Mouse (Mus musculus) bone marrow, adult 2 months (tissue): ENCODE results near the gene Tmem147. TPM values are rescaled to one million over a fixed set of nuclear protein-coding genes. Genes with fewer than 3 reads are reported as not detected.
A peak's percentile ranks its signal among the peaks of the same experiment; 100 is the strongest.
"Not testable (repeated sequence)": the region's sequence is repeated elsewhere in the genome, so short reads cannot be mapped to it uniquely, and the experiment has no call there.

Experiments used
- H3K27ac ChIP-seq: fragments of 200-500 bp; 2 replicates; pipeline ENCODE4 v1.5.1; 2012; ENCODE audit warnings: low read depth, mild to moderate bottlenecking, control low read depth, inconsistent platforms, low read length; ENCODE audit not compliant: control insufficient read depth, poor library complexity, insufficient read depth
- H3K4me1 ChIP-seq: fragments of 200-500 bp; 2 replicates; pipeline ENCODE4 v1.6.1; 2011; ENCODE audit warnings: low read length; ENCODE audit not compliant: control insufficient read depth, insufficient read depth
- H3K4me3 ChIP-seq: fragments of 200-500 bp; replicated peaks from 2 replicates; pipeline ENCODE3; 2011; ENCODE audit warnings: mild to moderate bottlenecking, low read depth, low read length, control low read depth; ENCODE audit not compliant: control insufficient read depth
- CTCF ChIP-seq: fragments of 200-500 bp; IDR thresholded peaks from 2 replicates; pipeline ENCODE4 v1.5.1; 2011; ENCODE audit warnings: low read length, control low read depth; ENCODE audit not compliant: control insufficient read depth, insufficient read depth
- POLR2A ChIP-seq: fragments of 200-500 bp; IDR thresholded peaks from 2 replicates; pipeline ENCODE4 v1.6.1; 2011; ENCODE audit warnings: low read depth, mild to moderate bottlenecking, control low read depth, low read length, borderline replicate concordance; ENCODE audit not compliant: control insufficient read depth
- WGBS: fragments of 180-500 bp; shearing (Covaris S2); methylation state at CpG from one replicate; pipeline ENCODE4 v1.1.7; 2018; 5-methylcytosine and 5-hydroxymethylcytosine counted together
- polyA plus RNA-seq: library from polyadenylated mRNA; stranded (reverse); fragments of >200 nt; gene quantifications from 2 replicates; pipeline ENCODE4 v1.2.4, GENCODE M21; 2011; ENCODE audit warnings: low replicate concordance; ENCODE audit not compliant: missing spikeins, insufficient read depth, insufficient read length

Tmem147 gene
- polyA plus RNA-seq, 1 experiment = 95.6 TPM

DNA sequence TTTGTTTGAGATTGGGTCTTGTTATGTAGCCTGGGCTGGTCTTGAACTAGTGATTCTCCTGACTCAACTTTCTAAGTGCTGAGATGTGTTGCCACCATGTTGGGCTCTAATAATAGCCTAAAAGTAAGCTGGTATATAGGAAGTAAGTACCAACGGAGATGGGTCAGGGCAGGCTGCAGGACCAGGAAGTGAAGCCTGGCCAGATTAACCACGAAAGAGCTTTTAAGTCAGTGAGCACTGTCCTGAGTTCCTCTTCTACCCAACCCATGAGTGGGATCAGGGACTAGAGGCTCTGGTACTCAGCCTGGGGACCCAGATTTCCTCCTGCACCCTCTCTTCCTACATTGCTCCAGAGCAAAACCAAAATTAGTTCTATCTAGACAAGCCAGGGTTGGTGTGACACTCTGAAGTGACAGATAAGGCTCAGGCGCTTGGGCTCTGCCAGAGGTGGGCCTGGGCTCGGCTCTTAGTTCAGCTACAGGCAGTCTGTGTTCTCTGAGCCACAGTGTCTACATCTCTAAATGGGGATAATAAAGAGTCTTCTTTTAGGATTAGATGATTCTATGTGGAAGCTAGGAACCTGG lies 32.5 kb upstream of the Tmem147 start:
- Histone ChIP-seq H3K27ac (no peak overlapping the region), H3K4me3 (no peak overlapping the region), H3K4me1 (no peaks in the 10 kb centered on the region; the same call in 1 of the 2 replicates)
- TF ChIP-seq POLR2A (no peak), CTCF (no peak)
- 5% methylated on average over 4 of the region's 4 CpGs for WGBS

DNA sequence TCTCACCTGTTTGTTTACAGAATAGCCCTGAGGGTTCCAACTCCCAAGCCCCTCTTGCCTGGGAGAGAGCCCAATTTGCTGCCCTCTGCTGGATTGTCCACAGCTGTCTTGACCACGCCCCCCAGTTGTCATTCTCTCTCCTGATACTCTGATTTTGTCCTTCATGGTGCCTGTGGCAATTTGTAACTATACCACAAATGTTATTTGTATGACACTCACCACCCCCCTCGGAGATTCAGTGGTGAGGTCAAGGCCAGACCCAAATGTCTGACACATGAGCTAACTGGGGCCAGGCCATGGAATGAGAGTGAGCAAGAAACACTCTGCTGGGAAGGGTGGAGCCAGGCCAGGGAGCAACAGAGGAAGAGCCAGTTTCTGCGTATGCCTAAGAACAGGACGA lies 29.5 kb upstream of the Tmem147 start:
- WGBS = 63% methylated on average over 4 of the region's 4 CpGs
- no peak overlapping the region for H3K4me3 ChIP-seq
- no peaks in the 10 kb centered on the region; the same call in 1 of the 2 replicates for H3K4me1 ChIP-seq
- TF ChIP-seq CTCF = peak; percentile 41; the same call in 1 of the 2 replicates
- TF ChIP-seq POLR2A = no peak
- no peak overlapping the region for H3K27ac ChIP-seq

DNA sequence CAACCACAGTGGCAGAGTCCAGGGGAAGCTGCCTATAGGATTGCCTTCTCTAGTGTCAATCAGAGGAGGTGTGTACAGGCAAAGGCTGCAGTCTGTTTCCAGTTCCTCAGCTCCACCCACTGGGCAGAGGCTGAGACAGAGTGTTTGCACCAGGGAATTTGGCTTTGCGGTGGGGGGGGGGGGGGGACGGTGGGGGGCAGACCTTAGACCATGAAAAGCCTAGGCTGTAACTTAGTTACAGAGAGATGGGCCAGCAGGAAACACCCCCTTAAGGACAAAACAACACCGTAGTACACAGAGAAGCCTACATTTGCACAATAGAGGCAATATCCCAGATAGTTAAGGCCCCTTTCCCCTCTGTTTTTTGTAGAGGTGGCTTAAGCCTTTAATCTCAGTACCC lies 27.7 kb upstream of the Tmem147 start:
- WGBS = 76% methylated on average over 3 of the region's 3 CpGs
- no peak overlapping the region for H3K27ac ChIP-seq

DNA sequence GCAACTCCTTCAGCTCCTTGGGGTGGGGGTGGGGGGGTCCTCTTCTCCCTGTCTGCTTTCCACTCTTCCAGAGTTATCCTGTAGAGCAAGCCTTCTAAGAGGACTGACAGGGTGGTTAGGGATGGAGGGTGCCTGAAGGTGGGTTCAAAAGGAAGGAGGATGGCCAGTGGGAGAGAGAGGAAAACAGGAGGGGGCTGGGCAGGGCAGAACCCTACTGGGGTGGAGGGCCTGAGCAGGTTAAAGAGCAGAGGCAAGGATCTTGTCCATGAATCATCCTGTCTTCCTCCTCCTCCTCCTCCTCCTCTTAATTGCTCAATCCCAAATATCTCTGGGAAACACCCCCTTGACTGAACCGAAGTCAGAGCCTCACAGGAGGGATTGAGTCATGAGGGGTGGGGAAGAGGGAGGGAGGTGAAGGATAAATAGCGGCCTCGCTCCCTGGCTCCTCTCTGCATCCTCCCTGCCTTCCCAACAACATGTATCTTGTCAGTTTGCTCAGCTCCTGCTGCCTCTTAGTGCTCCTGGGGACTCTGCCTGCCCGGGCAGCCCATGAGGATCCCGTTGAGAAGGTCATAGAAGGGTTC lies 21.8 kb upstream of the Tmem147 start, which contains the start of gene Sbsn:
TSS of gene Sbsn (plus strand) at position 386 of the 584 bp plus-strand sequence.
- Histone ChIP-seq H3K4me3 (no peak within 1 kb of the TSS), H3K4me1 (no peaks in the 10 kb centered on the region), H3K27ac (no peak within 1 kb of the TSS)
- TF ChIP-seq POLR2A = no peak
- TF ChIP-seq CTCF = no peak
- WGBS = 78% methylated on average over 5 of the region's 5 CpGs

More for the DNA sequence above, 27.7 kb upstream of the Tmem147 start:
- no peak overlapping the region for H3K4me3 ChIP-seq
- TF ChIP-seq CTCF (no peak), POLR2A (no peak)
- H3K4me1 ChIP-seq = no peaks in the 10 kb centered on the region; the same call in 1 of the 2 replicates

GRCm38 (mm10) chr7:30749824-30750606 lies 20.7 kb upstream of the Tmem147 start:
- WGBS = 83% methylated on average over 13 of the region's 13 CpGs
- Histone ChIP-seq H3K4me1 (no peaks in the 10 kb centered on the region), H3K4me3 (no peak overlapping the region), H3K27ac (no peak overlapping the region)
- TF ChIP-seq CTCF = no peak
- no peak for TF ChIP-seq POLR2A

- TF ChIP-seq POLR2A (no peak), CTCF (0 out of 2 replicates have a peak, but pooled peaks have one; percentile 21)
- Histone ChIP-seq H3K4me3 (no peak overlapping the region), H3K27ac (no peak overlapping the region), H3K4me1 (no peaks in the 10 kb centered on the region; the same call in 1 of the 2 replicates)
- WGBS = 88% methylated on average over 7 of the region's 7 CpGs
Measured at GRCm38 (mm10) chr7:30747525-30748204, 18.3 kb upstream of the Tmem147 start.

DNA sequence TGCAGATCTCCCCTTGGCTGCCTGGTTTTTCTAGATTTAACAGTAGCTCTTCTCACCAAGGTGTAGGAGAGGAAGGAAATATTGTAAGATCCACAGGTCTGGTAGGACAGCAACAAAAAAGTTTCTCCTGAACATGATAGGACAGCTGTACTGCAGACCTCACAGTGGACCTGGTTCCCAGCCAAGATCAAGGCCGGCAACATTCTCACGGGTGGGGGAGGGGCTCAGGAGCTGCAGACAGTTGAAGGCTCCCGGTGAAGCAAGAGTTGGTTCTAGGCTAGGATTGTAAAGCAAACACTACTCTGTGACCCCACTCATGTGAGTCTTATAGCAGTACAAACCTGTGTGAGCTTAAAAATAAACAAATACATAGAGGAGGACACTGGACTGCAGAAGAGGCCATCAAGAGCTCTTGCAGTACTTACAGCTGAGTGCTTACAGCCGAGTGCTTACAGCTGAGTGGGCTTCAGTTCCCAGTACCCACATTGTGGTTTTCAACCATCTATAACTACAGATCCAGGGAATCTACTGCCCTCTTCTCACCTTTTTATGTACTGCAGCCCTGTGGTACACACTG lies 14.8 kb upstream of the Tmem147 start:
- peaks cover 3% of the 10 kb centered on the region for H3K4me1 ChIP-seq
- no peak overlapping the region for H3K27ac ChIP-seq
- whole genome bisulfite sequencing = 31% methylated on average over 4 of the region's 4 CpGs
- no peak overlapping the region for H3K4me3 ChIP-seq
- TF ChIP-seq POLR2A (no peak), CTCF (no peak)

GRCm38 (mm10) chr7:30743617-30744016 lies 14.3 kb upstream of the Tmem147 start, which contains the start of gene Gapdhs:
Gene Gapdhs, minus strand, starts transcription at chr7:30743681.
- 75% methylated on average over 1 of the region's 4 CpGs for WGBS
- H3K4me3 ChIP-seq, H3K4me1 ChIP-seq: not testable (repeated sequence)
- peak within 1 kb of the TSS; percentile 50 for H3K27ac ChIP-seq

GRCm38 (mm10) chr7:30742570-30742969 lies 13.2 kb upstream of the Tmem147 start:
- not testable (repeated sequence) for H3K4me3 ChIP-seq, H3K4me1 ChIP-seq
- WGBS = 6% methylated on average over 2 of the region's 2 CpGs
- peak overlapping the region; percentile 50 for H3K27ac ChIP-seq
